Mouse (Mus musculus) limb, embryonic 11.5 days (tissue): ENCODE measurements around the gene Fbxo36. TPM values are rescaled to one million over a fixed set of nuclear protein-coding genes. Genes with fewer than 3 reads are reported as not detected.

Experiments used
- ATAC-seq: fragments of 200-750 bp; cut with Nextera tagmentation; 2 replicates; pipeline ENCODE4 v1.8.0; 2017; ENCODE audit warnings: low read depth; ENCODE audit not compliant: insufficient number of reproducible peaks, low FRiP score, low TSS enrichment
- DNase-seq: peaks from one replicate; pipeline ENCODE4 v3.0.0-alpha.2; 2015; ENCODE audit warnings: low spot score
- H3K27ac ChIP-seq: fragments of 300-500 bp; sonication (generic); replicated peaks from 2 replicates; pipeline ENCODE4 v1.5.1; 2014; ENCODE audit warnings: low read depth, mild to moderate bottlenecking, low read length
- H3K27me3 ChIP-seq: fragments of 300-500 bp; sonication (generic); 2 replicates; pipeline ENCODE4 v1.6.1; 2014; ENCODE audit warnings: mild to moderate bottlenecking, low read length, mixed read lengths; ENCODE audit not compliant: control insufficient read depth, insufficient read depth
- H3K36me3 ChIP-seq: fragments of 300-500 bp; sonication (generic); 2 replicates; pipeline ENCODE4 v1.6.1; 2014; ENCODE audit warnings: mild to moderate bottlenecking, low read length, moderate library complexity, mixed read lengths; ENCODE audit not compliant: control insufficient read depth, insufficient read depth
- H3K4me1 ChIP-seq: fragments of 300-500 bp; sonication (generic); 2 replicates; pipeline ENCODE4 v1.6.1; 2014; ENCODE audit warnings: low read length, mixed read lengths; ENCODE audit not compliant: control insufficient read depth, insufficient read depth
- H3K4me2 ChIP-seq: fragments of 300-500 bp; sonication (generic); 2 replicates; pipeline ENCODE4 v1.6.1; 2014; ENCODE audit warnings: low read depth, mild to moderate bottlenecking, moderate library complexity; ENCODE audit not compliant: severe bottlenecking
- H3K4me3 ChIP-seq: fragments of 300-500 bp; sonication (generic); 2 replicates; pipeline ENCODE4 v1.5.1; 2014; ENCODE audit warnings: low read depth, low read length
- H3K9ac ChIP-seq: fragments of 300-500 bp; sonication (generic); 2 replicates; pipeline ENCODE4 v1.6.1; 2014; ENCODE audit warnings: mild to moderate bottlenecking, low read length
- H3K9me3 ChIP-seq: fragments of 300-500 bp; sonication (generic); 2 replicates; pipeline ENCODE4 v1.6.1; 2016; ENCODE audit warnings: low read length; ENCODE audit not compliant: control insufficient read depth
- WGBS: fragments of 180-500 bp; shearing (Covaris S2); extraction: QIAGEN DNeasy Blood & Tissue Kit; methylation state at CpG from one replicate; pipeline ENCODE4 v1.1.7; 2014; 5-methylcytosine and 5-hydroxymethylcytosine counted together
- polyA plus RNA-seq: library from polyadenylated mRNA; unstranded; fragments of >200 nt; fragmentation: Nextera tagmentation; extraction: Ambion mirVana; gene quantifications from 2 replicates; pipeline ENCODE4 v1.2.1, GENCODE M21; 2014

Gene Fbxo36
- polyA plus RNA-seq, 1 experiment from 2014 or later: 6.5 TPM

- H3K36me3 ChIP-seq: no peaks in the 10 kb centered on the region
- H3K9ac ChIP-seq: no peak overlapping the region
- H3K4me3 ChIP-seq: no peak overlapping the region
- no peaks in the 10 kb centered on the region for H3K9me3 ChIP-seq
- no peak overlapping the region for H3K4me2 ChIP-seq
- no peaks in the 10 kb centered on the region for H3K27me3 ChIP-seq
- H3K4me1 ChIP-seq: no peaks in the 10 kb centered on the region
- WGBS: 60% methylated on average over 4 of the region's 4 CpGs
- no peak for DNase-seq
- no peak overlapping the region for H3K27ac ChIP-seq
- no peak for ATAC-seq
Observed at GRCm38 (mm10) chr1:84872939-84873338, 33.3 kb downstream of the Fbxo36 start.

- no peaks in the 10 kb centered on the region for H3K9me3 ChIP-seq
- H3K36me3 ChIP-seq: no peaks in the 10 kb centered on the region
- H3K4me2 ChIP-seq: no peak overlapping the region
- H3K4me1 ChIP-seq: no peaks in the 10 kb centered on the region
- H3K27me3 ChIP-seq: no peaks in the 10 kb centered on the region
- WGBS: 91% methylated on average over 2 of the region's 2 CpGs
- DNase-seq (no peak), ATAC-seq (no peak)
- no peak overlapping the region for H3K4me3 ChIP-seq
- no peak overlapping the region for H3K27ac ChIP-seq
- H3K9ac ChIP-seq: no peak overlapping the region
Observed at GRCm38 (mm10) chr1:84877590-84877989, 37.9 kb downstream of the Fbxo36 start.

GRCm38 (mm10) chr1:84879571-84880120 is 40.0 kb downstream of the Fbxo36 start:
- Histone ChIP-seq H3K4me2 (no peak overlapping the region), H3K36me3 (no peaks in the 10 kb centered on the region), H3K4me1 (no peaks in the 10 kb centered on the region), H3K4me3 (no peak overlapping the region), H3K9me3 (no peaks in the 10 kb centered on the region), H3K9ac (no peak overlapping the region), H3K27ac (no peak overlapping the region), H3K27me3 (no peaks in the 10 kb centered on the region)
- DNase-seq: no peak
- no peak for ATAC-seq
- WGBS: 90% methylated on average over 8 of the region's 8 CpGs

- H3K4me1 ChIP-seq: no peaks in the 10 kb centered on the region
- ATAC-seq: no peak
- no peak overlapping the region for H3K27ac ChIP-seq
- no peaks in the 10 kb centered on the region for H3K36me3 ChIP-seq
- H3K4me2 ChIP-seq: no peak overlapping the region
- H3K9ac ChIP-seq: no peak overlapping the region
- WGBS: 67% methylated on average over 11 of the region's 11 CpGs
- no peak overlapping the region for H3K4me3 ChIP-seq
- DNase-seq: no peak
- no peaks in the 10 kb centered on the region for H3K9me3 ChIP-seq
- no peaks in the 10 kb centered on the region for H3K27me3 ChIP-seq
Observed at GRCm38 (mm10) chr1:84881248-84882065, 41.8 kb downstream of the Fbxo36 start.

- DNase-seq: no peak
Observed at GRCm38 (mm10) chr1:84882066-84882532, 42.5 kb downstream of the Fbxo36 start.

GRCm38 (mm10) chr1:84882937-84883336 is 43.3 kb downstream of the Fbxo36 start:
- WGBS: 90% methylated on average over 4 of the region's 4 CpGs
- Histone ChIP-seq H3K27me3 (no peaks in the 10 kb centered on the region), H3K27ac (no peak overlapping the region), H3K4me1 (no peaks in the 10 kb centered on the region), H3K36me3 (no peaks in the 10 kb centered on the region), H3K4me2 (no peak overlapping the region), H3K9me3 (no peaks in the 10 kb centered on the region), H3K9ac (no peak overlapping the region), H3K4me3 (no peak overlapping the region)
- no peak for DNase-seq
- no peak for ATAC-seq

More at GRCm38 (mm10) chr1:84882066-84882532, 42.5 kb downstream of the Fbxo36 start:
- H3K27me3 ChIP-seq: no peaks in the 10 kb centered on the region
- H3K9ac ChIP-seq: no peak overlapping the region
- WGBS: 46% methylated on average over 2 of the region's 2 CpGs
- H3K4me2 ChIP-seq: no peak overlapping the region
- H3K36me3 ChIP-seq: no peaks in the 10 kb centered on the region
- no peak for ATAC-seq
- H3K4me3 ChIP-seq: no peak overlapping the region
- H3K27ac ChIP-seq: no peak overlapping the region
- no peaks in the 10 kb centered on the region for H3K4me1 ChIP-seq
- no peaks in the 10 kb centered on the region for H3K9me3 ChIP-seq

GRCm38 (mm10) chr1:84883889-84884288 is 44.2 kb downstream of the Fbxo36 start:
- no peak for ATAC-seq
- 79% methylated on average over 4 of the region's 4 CpGs for WGBS
- no peak overlapping the region for H3K4me2 ChIP-seq

GRCm38 (mm10) chr1:84885174-84885573 is 45.5 kb downstream of the Fbxo36 start:
- Histone ChIP-seq H3K9ac (no peak overlapping the region), H3K9me3 (no peaks in the 10 kb centered on the region), H3K27ac (no peak overlapping the region), H3K4me2 (no peak overlapping the region), H3K4me1 (no peaks in the 10 kb centered on the region), H3K36me3 (no peaks in the 10 kb centered on the region), H3K27me3 (no peaks in the 10 kb centered on the region), H3K4me3 (no peak overlapping the region)
- ATAC-seq (no peak), DNase-seq (no peak)
- 86% methylated on average over 3 of the region's 3 CpGs for WGBS

More at GRCm38 (mm10) chr1:84883889-84884288, 44.2 kb downstream of the Fbxo36 start:
- Histone ChIP-seq H3K36me3 (no peaks in the 10 kb centered on the region), H3K4me3 (no peak overlapping the region), H3K27me3 (no peaks in the 10 kb centered on the region), H3K27ac (no peak overlapping the region), H3K4me1 (no peaks in the 10 kb centered on the region), H3K9ac (no peak overlapping the region), H3K9me3 (no peaks in the 10 kb centered on the region)
- no peak for DNase-seq
